Mouse (Mus musculus): ENCODE results near the gene Pipox.

Gene Pipox

DNA sequence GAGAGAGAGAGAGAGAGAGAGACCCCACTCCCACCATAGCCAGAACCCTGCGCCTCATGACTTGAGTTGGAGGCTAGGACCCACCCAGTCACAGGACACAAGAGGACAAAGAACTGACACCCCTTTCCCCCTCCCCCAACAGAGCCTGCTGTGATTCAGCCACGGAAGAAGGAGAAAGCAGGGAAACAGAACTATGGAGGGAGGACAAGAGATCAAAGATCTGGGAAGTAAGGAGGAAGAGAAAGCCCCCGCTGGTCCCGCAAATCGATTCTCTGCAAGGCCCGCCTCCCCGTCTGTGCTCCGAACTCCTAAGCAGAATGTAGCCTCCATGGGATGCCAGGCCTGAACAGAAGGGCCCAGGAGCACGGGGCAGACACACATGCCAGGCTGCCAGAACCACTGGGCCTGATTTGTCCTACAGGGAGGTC is 12.9 kb upstream of the Pipox start:
- DNase-seq: peak; percentile 58

DNA sequence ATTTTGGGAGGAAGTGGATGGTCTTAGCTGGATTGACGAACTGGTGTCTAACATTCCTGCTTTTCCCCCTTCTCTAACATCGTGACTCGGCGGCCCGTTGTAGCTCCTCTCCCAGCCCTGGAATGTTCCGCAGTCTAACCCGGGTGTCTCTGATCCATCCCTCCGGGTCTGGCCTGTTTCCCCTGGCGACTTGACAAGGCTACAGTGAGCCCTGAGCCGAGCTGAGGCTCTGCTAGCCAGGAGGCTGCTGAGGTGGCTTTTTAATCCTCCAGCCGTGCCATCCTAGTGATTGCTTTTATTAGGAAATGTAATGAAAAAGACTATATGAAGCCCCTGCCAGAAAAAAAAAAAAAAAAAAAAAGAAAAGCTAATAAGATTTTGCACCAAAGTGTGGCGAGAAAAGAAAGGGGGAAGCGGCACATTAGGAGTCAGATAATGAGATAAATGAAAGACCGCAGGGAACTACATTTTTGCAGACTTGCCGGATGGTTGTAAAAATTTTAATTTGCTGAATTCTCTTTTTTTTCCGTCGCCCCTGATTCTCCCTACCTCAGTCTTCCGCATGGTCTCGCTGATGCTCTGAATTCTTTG is 12.3 kb upstream of the Pipox start:
- DNase-seq: peak; percentile 40

DNA sequence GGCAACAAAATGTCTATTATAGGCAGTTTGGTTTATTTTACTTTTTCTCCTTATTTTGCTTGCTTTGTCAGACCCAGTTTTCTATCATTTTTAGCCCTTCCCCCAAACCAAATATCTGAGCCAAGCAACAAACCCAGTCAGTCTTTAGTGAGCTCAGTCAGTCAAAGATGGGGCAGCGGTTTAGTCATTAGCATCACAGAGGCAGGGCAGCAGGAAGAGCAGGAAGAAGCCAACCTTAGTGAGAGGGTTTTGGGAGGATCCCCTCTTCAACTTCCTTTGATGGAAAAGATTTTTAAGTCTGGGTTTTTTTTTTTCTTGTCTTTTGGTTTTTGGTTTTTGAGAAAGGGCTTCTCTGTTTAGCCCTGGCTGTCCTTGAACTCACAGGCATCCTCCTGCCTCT is 10.8 kb upstream of the Pipox start:
- DNase-seq: no peak

DNA sequence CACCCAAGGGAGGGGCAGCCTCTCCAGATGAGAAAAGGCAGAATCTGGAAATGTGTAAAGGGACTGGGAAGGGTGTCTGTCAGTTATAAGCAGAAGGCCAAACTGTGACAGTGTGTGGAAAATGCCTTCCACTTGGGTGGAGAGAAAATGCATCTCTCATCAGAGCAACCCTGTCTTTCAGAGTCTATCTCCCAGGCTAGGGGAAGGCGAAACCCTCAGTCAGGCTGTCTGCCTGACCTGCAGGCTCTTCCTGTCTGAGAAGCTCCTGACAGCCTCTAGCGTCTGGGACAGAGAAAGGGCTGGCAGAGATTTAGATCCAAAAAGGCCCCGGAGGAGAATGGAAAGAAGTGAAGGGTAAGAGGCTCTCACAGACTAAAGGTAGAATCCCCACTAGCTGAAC is 9.9 kb upstream of the Pipox start:
- peak; percentile 51 for DNase-seq

DNA sequence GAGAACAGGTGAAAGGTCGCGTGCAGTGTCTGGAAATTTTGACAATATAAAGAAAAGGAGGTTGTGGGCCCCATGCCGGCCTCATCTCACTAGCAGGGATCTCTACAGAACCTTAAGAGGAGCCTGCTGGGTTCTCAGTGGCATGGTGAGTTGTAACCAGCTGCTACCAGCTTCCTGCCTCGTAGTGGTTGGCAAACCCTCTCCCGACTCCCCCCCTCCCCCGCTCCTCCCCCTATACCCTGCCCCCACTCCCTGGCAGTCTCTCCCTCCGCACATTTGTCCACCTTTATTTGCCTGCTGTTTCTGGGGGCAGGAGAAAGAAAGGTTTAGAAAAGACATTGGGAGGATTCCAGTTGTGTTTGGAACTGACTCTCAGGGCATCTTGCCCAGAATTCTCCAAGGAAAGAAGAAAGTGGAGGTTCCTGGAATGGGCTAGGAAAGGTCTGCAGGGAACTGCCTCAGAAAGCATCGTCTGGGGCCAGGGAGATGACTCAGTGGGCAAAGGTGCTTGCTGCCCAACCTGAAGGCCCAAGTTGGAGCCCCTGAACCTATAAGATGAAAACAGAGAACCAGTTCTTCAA is 8.0 kb upstream of the Pipox start:
- no peak for DNase-seq

DNA sequence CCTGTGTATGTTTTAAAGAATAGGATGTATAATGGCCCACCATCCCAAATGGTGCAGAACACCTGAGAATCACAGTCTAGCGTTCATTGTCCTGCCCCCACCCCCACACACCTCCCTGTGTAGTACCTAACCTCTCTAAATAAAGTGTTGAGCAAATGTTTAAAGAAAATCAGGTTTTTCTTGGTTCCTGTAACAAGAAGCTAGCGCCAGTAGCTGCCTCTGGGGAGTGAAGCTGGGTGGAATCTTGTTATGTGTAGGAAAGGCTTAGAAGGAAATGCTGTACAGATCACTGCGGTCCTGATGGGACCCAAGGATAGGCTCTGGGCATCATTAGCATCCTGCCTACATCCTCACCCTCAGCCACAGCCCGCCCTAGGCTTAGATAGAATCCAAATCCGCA is 7.5 kb upstream of the Pipox start:
- DNase-seq: no peak

DNA sequence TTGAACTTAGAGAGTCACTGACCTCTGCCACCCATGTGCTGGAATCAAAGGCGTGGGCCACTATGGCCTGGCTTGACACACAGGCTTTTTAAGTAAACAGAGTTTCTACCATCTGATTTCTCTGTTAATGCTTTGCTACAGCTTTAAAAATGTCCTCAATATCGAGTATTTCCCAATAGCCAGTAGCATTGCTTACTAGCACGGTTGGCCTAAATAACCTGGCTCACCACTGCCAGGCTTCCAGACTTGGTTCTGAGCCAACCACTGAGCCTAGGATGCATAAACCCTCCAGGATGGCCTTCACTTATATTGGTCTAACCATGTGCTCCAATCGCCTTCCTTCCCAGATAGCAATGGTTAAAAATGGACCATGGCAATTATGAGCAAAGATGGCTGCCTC is 6.8 kb upstream of the Pipox start:
- no peak for DNase-seq

DNA sequence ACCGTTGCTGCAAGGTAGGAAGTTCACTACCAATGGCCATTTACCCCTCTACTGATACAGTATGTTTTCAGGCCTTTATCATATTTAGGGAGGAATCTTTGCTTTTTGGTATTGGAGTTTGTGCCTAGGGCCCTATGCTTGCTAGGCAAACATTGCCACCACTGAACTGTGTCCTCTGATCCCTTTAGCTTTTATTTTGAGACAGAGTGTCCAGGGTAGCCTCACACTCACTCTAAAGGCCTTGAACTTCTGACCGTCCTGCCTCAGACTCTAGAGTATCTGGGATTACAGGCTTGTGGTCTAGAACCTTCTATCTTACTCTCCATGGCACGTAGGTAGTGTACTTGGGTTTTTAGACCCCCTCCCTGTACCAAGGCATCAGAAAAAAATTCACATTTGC is 6.3 kb upstream of the Pipox start:
- DNase-seq: no peak

DNA sequence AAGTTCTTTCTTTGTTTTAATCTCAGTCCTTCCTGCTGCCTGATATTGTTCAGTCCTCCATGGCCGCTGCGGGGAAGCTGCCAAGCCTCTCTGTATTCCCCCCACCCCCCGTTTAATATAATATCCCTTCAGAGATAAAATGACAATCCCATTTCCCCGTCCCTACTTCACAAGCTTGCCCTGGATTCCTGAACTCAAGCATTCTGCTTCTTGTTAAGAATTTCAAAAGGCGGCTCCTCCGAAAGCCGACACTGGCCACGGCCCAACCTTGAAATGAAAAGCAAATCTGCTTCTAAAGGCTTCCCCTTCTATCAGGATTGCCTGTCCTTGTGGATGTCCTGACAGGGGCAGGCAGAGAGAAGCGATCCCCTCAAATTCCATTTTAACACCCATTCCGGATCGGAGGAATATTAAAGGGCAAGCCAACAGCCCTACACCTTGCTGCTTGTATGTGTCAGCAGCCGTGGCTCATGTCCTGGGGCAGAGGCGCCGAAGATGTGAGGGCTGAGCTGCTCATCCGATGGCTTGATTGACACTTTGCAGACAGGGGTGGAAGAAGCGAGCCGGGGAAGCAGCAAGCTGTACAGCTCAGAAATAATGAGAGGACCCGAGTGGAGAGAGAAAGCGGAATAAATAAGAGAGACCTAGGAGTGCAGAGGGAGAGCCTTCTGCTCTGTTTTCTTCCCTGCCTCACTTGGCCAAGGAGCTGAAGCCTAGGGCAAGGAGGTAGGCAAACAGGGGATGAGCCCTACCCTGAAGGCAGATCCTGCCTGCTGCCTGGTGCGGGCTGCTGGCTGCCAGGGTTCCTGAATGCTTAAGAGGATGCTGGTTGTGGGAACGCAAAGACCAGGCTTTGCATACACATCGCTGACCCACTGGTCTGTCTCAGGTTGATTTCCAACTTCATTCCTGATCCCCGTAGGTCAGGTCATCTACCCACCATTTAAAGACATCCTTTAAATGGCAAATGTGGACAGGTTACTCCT is 3.2 kb upstream of the Pipox start:
- peak; percentile 70 for DNase-seq

DNA sequence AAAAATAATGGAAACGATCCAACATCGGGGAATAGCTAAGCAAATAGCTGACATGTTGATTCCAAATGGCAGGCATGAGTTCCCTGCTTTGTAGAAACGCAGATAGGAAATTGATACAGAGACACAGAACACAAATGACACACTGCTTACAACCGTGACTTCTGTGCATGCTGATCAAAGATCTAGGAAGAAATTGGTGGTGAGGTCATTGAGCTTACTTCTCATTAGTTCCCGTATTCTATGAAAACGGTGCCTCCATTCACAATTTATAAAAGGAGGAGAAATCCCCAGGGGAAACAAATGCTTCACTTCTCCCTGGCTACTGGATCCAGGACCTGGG is 2.6 kb upstream of the Pipox start:
- no peak for DNase-seq

DNA sequence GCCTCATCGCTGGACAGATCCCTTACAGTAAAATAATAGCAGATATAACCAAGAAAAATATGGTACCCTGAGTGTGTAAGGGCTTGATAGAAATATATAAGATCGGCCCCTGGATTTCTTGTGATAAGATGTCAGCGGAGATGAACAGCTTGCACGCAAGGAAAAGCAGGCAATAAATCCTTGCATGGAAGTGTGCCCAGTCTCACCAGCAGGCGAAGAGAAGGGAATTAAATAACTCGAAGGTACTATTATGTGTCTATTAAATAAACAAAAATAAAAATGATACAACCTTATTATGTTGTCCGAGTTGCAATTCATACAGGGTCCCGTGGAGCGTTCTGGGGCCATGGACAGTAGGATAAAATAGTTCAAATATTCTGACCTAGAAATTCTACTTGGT is 2.1 kb upstream of the Pipox start:
- DNase-seq: no peak

DNA sequence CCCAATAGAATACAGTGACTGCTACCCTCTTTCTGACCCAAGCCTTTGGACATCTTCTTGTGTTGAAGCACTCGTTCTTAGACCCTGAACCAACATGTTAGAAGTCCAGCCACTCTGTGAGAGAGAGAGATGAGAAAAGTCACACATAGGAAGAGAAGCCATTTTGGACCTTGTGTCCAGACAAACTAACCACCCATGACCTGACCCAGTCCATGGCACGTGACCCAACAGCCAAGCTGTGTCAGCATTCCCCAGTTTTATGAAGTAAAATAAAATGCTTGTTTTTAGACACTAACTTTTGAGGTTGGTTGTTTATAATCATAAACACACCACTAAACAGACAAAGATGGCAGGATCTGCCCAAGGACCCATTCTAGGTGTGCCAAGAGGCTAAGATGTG is 1.1 kb upstream of the Pipox start:
- no peak for DNase-seq

DNA sequence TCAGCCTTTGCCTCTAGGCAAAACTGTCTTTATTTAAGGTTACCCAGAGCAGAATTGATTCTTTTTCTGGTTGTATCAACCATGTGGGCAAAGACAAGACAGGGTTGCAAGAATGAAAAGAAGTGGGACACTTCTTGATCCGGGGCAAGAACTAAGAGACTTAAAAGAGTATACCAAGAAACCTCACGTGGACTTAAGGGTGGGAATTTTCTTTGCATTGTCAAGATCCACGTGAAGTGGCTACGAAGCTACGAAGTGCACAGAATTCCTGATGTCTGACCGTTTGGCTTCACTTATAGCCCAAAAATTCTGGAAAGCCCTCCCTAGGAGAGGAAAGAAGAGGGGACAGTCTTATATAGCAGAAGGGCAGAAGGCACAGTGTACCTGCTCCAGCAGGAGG is 613 bp downstream of the Pipox start:
- DNase-seq: no peak

DNA sequence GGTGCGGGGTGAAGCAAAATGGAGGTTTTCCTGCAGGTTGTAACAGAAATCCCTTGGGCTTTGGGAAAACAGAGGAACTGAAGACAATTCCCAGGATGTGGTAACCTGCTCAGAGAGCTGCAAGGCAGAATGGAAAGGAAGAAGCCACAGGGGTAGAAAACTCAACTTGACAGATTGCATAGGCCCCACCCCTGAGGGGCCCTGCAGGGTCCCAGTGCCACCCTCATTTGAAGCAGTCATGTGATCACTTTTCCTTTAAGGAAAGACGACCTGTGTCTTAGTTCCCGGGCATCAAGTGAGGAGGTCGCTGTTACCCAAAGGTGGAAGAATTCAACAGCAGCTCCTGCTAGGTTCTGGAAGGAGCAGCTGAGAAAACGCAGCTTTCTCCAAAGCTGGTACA is 1.0 kb downstream of the Pipox start:
- peak; percentile 69 for DNase-seq

DNA sequence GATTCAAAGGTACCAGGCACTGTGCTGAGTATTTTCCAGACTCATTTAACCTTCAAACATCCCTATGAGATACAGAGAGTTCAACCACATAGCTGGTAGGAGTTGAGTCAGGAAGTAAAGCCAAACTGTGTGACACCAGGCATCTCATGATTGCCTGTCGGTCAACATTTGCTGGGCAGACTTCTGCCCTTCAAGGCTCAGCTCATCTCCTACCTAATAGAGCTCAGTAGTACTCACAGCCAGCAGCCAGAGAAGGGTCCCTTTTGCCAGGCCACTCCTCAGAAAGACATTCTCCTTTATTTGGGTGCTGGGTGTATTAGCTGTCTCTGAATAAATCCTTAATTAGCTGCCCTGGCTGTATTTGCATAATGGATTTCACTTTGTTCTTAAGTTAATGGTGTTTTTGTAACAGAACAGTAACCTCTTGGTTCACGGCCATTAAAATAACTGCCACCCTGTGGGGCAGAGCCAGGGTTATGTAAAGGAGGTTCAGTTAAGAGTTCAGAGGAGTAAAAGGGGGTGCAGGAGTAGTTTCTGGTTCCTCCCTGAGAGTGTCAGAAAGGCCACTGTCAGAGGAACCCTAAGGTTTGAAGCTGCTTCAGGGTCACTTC is 3.1 kb downstream of the Pipox start:
- DNase-seq: no peak

DNA sequence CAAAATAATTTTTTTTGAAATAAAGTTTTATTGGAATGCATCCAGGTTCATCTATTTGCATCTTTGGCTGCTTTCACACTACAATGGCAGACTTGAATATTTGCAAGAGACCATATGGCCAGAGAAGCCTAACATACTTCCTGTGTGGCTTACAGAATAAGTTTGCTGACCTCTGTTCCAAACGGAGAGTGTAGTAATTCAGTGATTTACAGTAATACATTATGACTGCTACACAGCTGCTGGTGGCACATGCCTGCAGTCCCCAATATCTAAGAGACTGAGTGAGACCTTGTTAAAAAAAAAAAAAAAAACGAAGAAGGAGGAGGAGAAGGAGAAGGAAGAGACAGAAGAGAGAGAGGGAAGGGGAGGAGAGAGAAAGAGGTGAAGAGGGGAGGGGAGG is 4.4 kb downstream of the Pipox start:
- no peak for DNase-seq

DNA sequence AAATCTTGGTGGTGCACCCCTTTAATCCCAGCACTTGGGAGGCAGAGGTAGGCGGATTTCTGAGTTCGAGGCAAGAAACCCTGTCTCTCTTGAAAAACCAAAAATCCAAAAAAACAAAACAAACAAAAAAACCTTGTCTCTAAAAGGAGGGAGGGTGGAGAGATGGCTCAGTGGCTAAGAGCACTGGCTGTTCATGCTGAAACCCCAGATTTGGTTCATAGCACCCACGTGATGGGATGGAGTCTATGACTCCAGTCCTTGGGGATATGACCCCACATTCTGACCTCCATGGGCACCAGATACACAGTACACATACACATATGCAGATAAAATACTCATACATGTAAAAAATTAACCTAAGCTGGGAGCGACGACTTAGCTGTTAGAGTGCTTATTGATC is 5.0 kb downstream of the Pipox start:
- DNase-seq: no peak

DNA sequence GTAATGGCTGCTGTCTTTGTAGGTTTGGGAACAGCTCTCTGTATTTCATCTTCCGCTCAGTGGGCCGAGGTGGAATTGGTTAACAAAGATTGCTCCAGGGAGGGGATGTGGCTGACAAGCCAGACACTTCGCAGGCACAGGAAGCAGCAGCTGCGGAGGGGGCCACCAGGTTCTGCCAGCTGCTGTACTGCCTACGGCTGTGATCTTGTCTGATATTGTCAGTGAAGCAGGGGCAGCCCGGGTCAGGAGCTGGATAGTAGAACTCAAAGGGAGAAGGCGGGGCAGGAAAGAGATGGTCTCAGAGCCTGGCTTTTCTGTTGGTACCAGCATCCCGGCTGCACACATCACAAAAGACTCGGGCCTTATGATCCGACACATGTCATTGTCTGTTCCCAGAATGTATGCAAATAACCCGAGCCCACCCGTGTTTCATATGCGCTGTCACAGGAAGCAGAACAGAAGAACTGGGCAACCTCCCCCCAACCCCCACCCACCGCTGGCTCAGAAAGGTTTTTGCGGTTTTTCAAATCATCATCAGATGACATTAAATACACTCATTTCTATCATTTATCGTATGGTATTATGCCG is 6.4 kb downstream of the Pipox start:
- DNase-seq: peak; percentile 81

DNA sequence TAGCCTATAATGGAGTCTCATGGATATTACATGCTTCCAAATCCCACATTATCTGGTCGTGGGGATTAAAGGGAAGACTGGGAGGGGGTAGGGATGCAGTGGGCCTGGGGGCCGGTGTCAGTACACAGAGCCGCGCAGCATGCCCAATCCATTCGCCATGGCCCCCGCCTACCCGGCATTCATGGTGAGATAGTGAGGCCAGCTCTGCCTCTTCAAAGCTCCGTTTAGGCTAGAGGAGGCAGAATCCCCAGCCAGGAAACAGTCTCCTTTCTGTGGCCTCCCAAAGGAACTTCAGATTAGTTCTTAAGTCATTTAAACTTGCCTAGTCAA is 8.7 kb downstream of the Pipox start:
- DNase-seq: peak; percentile 38

DNA sequence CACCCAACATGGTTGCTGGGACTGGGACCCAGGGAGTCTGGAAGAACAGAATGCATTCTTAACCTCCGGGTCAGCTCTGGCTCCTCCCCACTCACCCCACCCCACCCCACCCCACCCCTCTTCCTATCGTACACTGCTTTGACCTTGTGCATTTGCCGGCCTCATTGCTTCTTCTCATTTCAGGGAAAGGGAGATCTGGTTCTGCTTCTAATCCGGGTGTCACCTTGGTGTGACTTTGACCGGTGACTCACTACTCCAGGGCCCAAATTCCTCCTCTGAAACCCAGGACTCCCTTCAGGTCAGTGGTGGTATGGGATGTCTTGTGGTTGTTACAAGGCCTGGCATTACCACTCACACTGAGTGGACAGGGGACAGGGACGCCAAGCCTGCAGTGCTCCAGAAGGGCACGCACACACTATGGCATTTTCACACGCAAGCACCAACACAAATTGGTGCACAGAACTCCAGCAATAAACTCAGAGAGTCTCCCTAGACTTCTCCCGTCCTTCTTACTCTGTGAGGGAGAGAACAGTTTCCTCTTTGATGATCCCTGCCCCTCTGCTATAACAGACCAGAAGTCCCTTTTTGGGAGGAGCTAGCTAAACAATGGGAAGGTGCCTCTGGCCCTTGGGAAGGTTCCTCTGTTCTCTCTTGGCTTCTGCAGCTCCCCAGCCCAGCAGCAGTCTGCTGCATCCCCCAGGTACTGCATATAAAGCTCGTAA is 9.2 kb downstream of the Pipox start:
- no peak for DNase-seq

DNA sequence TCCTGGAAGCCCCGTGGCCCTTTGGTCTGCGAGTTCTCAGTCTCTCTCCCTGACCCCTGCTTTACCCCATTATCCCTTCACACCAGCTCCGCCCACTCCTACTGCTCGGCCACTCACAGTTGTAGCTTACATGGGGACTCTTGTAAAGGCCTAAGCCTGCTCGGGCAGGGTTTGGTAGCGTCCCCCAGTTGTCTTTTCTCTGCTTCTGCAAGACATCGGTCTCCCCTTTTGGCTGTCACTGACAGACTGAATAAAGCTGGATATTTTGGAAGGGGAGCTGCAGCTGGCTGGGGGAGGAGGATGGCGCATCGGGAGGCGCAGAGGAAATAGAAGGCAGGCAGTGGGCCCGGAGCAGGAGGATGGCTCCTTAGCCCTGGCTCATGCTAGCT is 17.1 kb downstream of the Pipox start:
- no peak for DNase-seq

DNA sequence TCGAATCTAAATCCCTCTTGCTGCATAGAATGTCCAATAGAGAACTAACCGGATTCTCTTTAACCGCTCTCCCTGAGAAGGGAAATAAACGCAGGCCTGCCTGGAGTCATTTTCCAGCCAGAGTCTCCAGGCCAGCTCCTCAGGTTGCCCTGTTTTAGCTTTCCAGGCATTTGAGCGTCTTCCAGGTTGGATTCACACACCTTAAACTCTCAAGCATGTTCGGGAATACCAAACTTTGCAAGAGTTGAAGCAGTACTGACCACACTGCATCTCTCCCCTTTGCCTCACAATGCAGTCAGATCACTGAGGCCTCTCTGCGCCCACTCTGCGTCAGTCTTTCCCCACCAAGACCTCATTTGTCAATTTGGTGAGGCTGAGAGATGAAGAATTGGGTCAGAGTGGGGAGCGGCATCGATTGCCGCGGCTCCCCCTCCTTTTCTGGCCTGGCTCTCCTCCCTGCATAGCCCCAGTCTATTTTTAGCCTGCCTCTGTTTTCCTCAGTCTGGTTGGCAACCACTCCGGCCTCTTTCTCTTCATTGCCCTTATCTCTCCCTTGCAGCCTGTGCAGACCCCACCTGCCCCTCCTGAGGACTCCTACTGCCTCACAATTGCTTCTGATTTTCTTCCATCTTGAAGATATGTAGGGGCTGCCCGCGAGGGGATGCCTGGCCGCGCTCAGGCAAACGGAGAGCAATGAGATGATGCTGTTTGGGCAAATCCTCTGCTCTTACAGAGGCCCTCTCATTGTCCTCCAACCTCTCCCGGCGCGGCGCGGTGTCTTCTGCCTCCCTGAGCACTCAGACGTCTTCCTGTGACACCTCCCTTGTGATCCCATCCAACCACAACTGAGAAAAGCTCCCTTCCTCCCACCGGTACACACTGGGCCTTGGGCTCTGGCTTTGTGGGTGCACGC is 17.8 kb downstream of the Pipox start:
- DNase-seq: peak; percentile 82
